Mouse (Mus musculus): Measurements from ENCODE around the gene Ush2a.

GRCm38 (mm10) chr1:188866515-188866914 lies 604.7 kb downstream of the Ush2a start:
- TF ChIP-seq POLR2A (IDR thresholded peaks at IDR 0.05; ENCODE audit: borderline replicate concordance, extremely low read depth, low read depth, low read length), result no peak
- TF ChIP-seq CTCF (IDR thresholded peaks at IDR 0.05; ENCODE audit: insufficient read depth, low read length), result no peak

All from lung, adult 2 months (tissue).